Comparison of ENCODE assay signal across 22 mouse cellular contexts in the genomic region with DNA sequence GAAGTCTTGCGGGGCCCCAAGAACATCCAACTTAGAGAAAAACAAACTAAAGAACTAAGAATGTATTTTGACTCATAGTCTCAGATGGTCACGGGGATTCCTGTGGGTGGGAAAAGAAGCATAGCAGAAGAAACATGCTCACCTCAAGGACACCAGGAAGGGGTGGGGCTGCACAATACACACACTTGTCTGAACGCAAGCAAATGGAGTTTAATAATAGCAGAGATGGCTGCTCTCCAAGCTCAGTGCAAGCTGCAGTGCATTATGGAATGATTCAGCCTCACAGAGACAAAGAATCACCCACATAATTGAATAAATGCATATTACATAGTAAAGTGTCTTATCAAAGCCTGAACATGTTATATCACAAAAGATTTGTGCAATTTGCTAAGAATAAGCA.
DNase-seq lines count a peak whose midpoint lies in the region; ATAC-seq lines count a peak whose summit lies in the region.
"Had no signal": no experiment of that assay in that cellular context is flagged by ENCODE, and none has a peak within 500 bp of the region (broad histone marks: within the 10 kb centered on the region; RNA-seq: fewer than 3 reads in every experiment).

No protein-coding gene starts in this region.

- ATAC-seq in activated CD4-positive, CD25-positive, alpha-beta regulatory T cell, adult 4 months, result no peak
- ATAC-seq: forebrain, embryonic 13.5 days; forebrain, embryonic 16.5 days; hindbrain, embryonic 16.5 days; inflammation-experienced regulatory T-cells, adult 6 months; Patski had no signal

- DNase-seq in layer of hippocampus, adult 9-11 months, result peak; percentile 25
- DNase-seq in layer of hippocampus, adult 9-10 months (ENCODE audit: low spot score), result no peak
- peak; percentile 4 for DNase-seq in right cerebral cortex, adult 18-20 months
- DNase-seq in right cerebral cortex, postnatal 10 days (ENCODE audit: low spot score in 2 of 2), result no peak
- DNase-seq in 3T3-L1 (ENCODE audit: low read depth, low spot score), result peak; percentile 45
- peak; percentile 40 for DNase-seq in NIH3T3 (ENCODE audit: low read depth)
- no peak for DNase-seq in adrenal gland, postnatal 36 days
- DNase-seq: adrenal gland, adult 2 months; adrenal gland, postnatal 14 days; cerebellum, adult 18-20 months; cerebellum, adult 9-10 months; cerebellum, postnatal 14 days; gastrocnemius, postnatal 25 days; heart, adult 18-20 months; heart, postnatal 10 days; heart, postnatal 36 days had no signal

Comparison
In these comparisons a context has a peak if more than half of its experiments do, and no peak if none do; other contexts are left out.
1. DNase-seq: peak in layer of hippocampus, adult 9-11 months (single experiment), right cerebral cortex, adult 18-20 months (single experiment), 3T3-L1 (single experiment) and NIH3T3 (single experiment); none in layer of hippocampus, adult 9-10 months (single experiment), right cerebral cortex, postnatal 10 days (0 of 2) and adrenal gland, postnatal 36 days (0 of 2).